18 mouse cellular contexts compared by ENCODE assay signal in the genomic region with DNA sequence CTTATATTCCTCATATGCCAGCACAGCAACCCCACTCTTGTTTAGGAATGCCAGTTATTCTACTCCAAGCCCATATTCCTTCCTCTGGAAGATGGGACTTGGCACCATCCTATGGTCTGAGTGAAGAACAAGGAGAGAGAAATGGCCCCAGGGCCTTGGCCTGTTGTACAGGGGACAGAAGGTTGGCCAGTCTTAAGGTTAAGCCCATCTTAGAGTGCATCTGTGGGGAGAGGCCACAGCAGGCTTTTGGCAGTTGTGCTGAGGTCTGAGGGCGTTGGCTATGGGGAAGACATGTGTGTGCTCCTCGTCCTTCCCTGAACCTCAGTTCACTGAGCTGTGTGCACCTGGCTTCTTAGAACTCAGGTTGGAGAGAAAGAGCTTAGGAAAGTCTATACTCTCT. TPM values are rescaled to one million over a fixed set of nuclear protein-coding genes. Genes with fewer than 3 reads are reported as not detected.
DNase-seq lines count a peak whose midpoint lies in the region; ATAC-seq and TF ChIP-seq lines count a peak whose summit lies in the region.
"Had no signal": no experiment of that assay in that cellular context is flagged by ENCODE, and none has a peak within 500 bp of the region (broad histone marks: within the 10 kb centered on the region; RNA-seq: fewer than 3 reads in every experiment).

No protein-coding gene starts in this region.

- DNase-seq in MEL (ENCODE audit: low read depth, low spot score), result peak; percentile 24
- DNase-seq in hindbrain, postnatal 0 days (ENCODE audit: low spot score), result no peak
- DNase-seq in midbrain, postnatal 0 days (ENCODE audit: low spot score), result no peak
- no peak for DNase-seq in lung, postnatal 36 days
- DNase-seq in layer of hippocampus, adult 18-20 months (ENCODE audit: low spot score in 2 of 2), result no peak
- no peak for DNase-seq in left cerebral cortex, postnatal 25 days (ENCODE audit: low spot score in 2 of 2)
- DNase-seq: adrenal gland, postnatal 10 days; cerebellum, adult 2 months; heart, adult 2 months; kidney, adult 11 months; kidney, postnatal 10 days; spleen, adult 18-20 months; thymus, adult 18-20 months had no signal

- intact Hi-C loops in left cerebral cortex, postnatal 25 days (cut with DNase I), result no loop called here

- no peak overlapping the region for H3K4me3 ChIP-seq in MEL (ENCODE audit: control insufficient read depth in 1 of 2, insufficient read depth in 1 of 2, low read depth in 2 of 2, low read length in 2 of 2)
- no peak overlapping the region for H3K4me3 ChIP-seq in forebrain, embryonic 12.5 days (replicated peaks)
- no peak overlapping the region for H3K4me3 ChIP-seq in hindbrain, postnatal 0 days (ENCODE audit: low read length)
- no peak overlapping the region for H3K4me3 ChIP-seq in midbrain, postnatal 0 days (ENCODE audit: low read depth, low read length)
- H3K4me3 ChIP-seq: heart, adult 2 months; heart, embryonic 15.5 days; left cerebral cortex, adult 2 months; limb, embryonic 12.5 days had no signal

- no peaks in the 10 kb centered on the region; the same call in 1 of the 2 replicates for H3K79me2 ChIP-seq in MEL (ENCODE audit: control insufficient read depth, insufficient read depth, low read length, poor library complexity)

- 89% methylated on average over 2 of the region's 2 CpGs for WGBS in forebrain, embryonic 12.5 days
- 56% methylated on average over 2 of the region's 2 CpGs for WGBS in hindbrain, postnatal 0 days
- 71% methylated on average over 2 of the region's 2 CpGs for WGBS in midbrain, postnatal 0 days

- ATAC-seq in forebrain, embryonic 12.5 days (ENCODE audit: low FRiP score), result no peak
- ATAC-seq in hindbrain, postnatal 0 days, result no peak
- no peak for ATAC-seq in midbrain, postnatal 0 days (ENCODE audit: low FRiP score)

- no peak overlapping the region for H3K27ac ChIP-seq in MEL (ENCODE audit: control insufficient read depth, low read depth, low read length)
- H3K27ac ChIP-seq in forebrain, embryonic 12.5 days, result peak overlapping the region; percentile 92
- 0 out of 2 replicates have a peak overlapping the region, but pooled peaks have one; percentile 85 for H3K27ac ChIP-seq in hindbrain, postnatal 0 days
- peak overlapping the region; percentile 76; the same call in 1 of the 2 replicates for H3K27ac ChIP-seq in midbrain, postnatal 0 days (ENCODE audit: low read depth, low read length)
- H3K27ac ChIP-seq: heart, adult 2 months; heart, embryonic 15.5 days; left cerebral cortex, adult 2 months; limb, embryonic 12.5 days; liver, embryonic 14.5 days had no signal

- H3K9me3 ChIP-seq in MEL (replicated peaks; ENCODE audit: insufficient read depth, low read length), result no peaks in the 10 kb centered on the region
- H3K9me3 ChIP-seq in forebrain, embryonic 12.5 days, result no peaks in the 10 kb centered on the region
- H3K9me3 ChIP-seq in hindbrain, postnatal 0 days (ENCODE audit: low read length), result no peaks in the 10 kb centered on the region
- H3K9me3 ChIP-seq in midbrain, postnatal 0 days (ENCODE audit: low read length), result no peaks in the 10 kb centered on the region
- H3K9me3 ChIP-seq: heart, embryonic 15.5 days; limb, embryonic 12.5 days had no signal

- H3K4me1 ChIP-seq in MEL (ENCODE audit: control insufficient read depth in 1 of 2, insufficient read depth in 2 of 2, low read length in 2 of 2), result peaks cover 4 to 22% of the 10 kb centered on the region in 2 experiments; a peak in 3 of 4 replicates
- peaks cover 45% of the 10 kb centered on the region for H3K4me1 ChIP-seq in forebrain, embryonic 12.5 days
- peaks cover 13% of the 10 kb centered on the region for H3K4me1 ChIP-seq in hindbrain, postnatal 0 days (ENCODE audit: insufficient read depth, low read length)
- peaks cover 13% of the 10 kb centered on the region for H3K4me1 ChIP-seq in midbrain, postnatal 0 days (ENCODE audit: insufficient read depth, low read length)

- no peak for TF ChIP-seq POLR2A in MEL (IDR thresholded peaks at IDR 0.05; ENCODE audit: control insufficient read depth in 1 of 2, insufficient read depth in 1 of 2, low read depth in 1 of 2, low read length in 2 of 2, poor library complexity in 1 of 2)

- no peak overlapping the region for H3K4me2 ChIP-seq in forebrain, embryonic 12.5 days
- no peak overlapping the region for H3K4me2 ChIP-seq in hindbrain, postnatal 0 days (ENCODE audit: low read depth, low read length)
- H3K4me2 ChIP-seq in midbrain, postnatal 0 days (ENCODE audit: low read depth, low read length, poor library complexity, severe bottlenecking), result no peak overlapping the region
- H3K4me2 ChIP-seq: heart, embryonic 15.5 days; limb, embryonic 12.5 days had no signal

- H3K27me3 ChIP-seq in MEL (ENCODE audit: control insufficient read depth in 1 of 2, insufficient read depth in 2 of 2, low read length in 2 of 2), result no peaks in the 10 kb centered on the region
- H3K27me3 ChIP-seq in forebrain, embryonic 12.5 days, result no peaks in the 10 kb centered on the region
- H3K27me3 ChIP-seq in hindbrain, postnatal 0 days (ENCODE audit: insufficient read depth, low read length), result no peaks in the 10 kb centered on the region
- no peaks in the 10 kb centered on the region for H3K27me3 ChIP-seq in midbrain, postnatal 0 days (ENCODE audit: insufficient read depth, low read length)
- H3K27me3 ChIP-seq: heart, embryonic 15.5 days; limb, embryonic 12.5 days had no signal

- peaks cover 0 to 16% of the 10 kb centered on the region in 2 experiments; a peak in 2 of 4 replicates for H3K36me3 ChIP-seq in MEL (ENCODE audit: control insufficient read depth in 1 of 2, insufficient read depth in 2 of 2, low read length in 2 of 2)
- no peaks in the 10 kb centered on the region for H3K36me3 ChIP-seq in forebrain, embryonic 12.5 days (replicated peaks)
- H3K36me3 ChIP-seq in hindbrain, postnatal 0 days (ENCODE audit: insufficient read depth, low read length), result no peaks in the 10 kb centered on the region
- H3K36me3 ChIP-seq in midbrain, postnatal 0 days (ENCODE audit: insufficient read depth, low read length), result no peaks in the 10 kb centered on the region
- H3K36me3 ChIP-seq: heart, embryonic 15.5 days; limb, embryonic 12.5 days had no signal

- TF ChIP-seq RAD21 in MEL (IDR thresholded peaks at IDR 0.05; ENCODE audit: low read depth, low read length), result no peak

- TF ChIP-seq EP300 in MEL (IDR thresholded peaks at IDR 0.05; ENCODE audit: low read depth in 1 of 2, low read length in 2 of 2), result no peak

- no peak for TF ChIP-seq CTCF in MEL (IDR thresholded peaks at IDR 0.05 in 2 of 3, conservative IDR thresholded peaks at IDR 0.05 in 1 of 3; ENCODE audit: control insufficient read depth in 1 of 3, insufficient read depth in 1 of 3, low read depth in 2 of 3, low read length in 3 of 3, poor library complexity in 1 of 3, severe bottlenecking in 1 of 3)
- TF ChIP-seq CTCF in hindbrain, postnatal 0 days (IDR thresholded peaks at IDR 0.05; ENCODE audit: low read depth), result no peak
- no peak for TF ChIP-seq CTCF in midbrain, postnatal 0 days (IDR thresholded peaks at IDR 0.05)

- no peak overlapping the region for H3K9ac ChIP-seq in MEL (ENCODE audit: control insufficient read depth, low read depth, low read length, poor library complexity, severe bottlenecking)
- no peak overlapping the region for H3K9ac ChIP-seq in forebrain, embryonic 12.5 days
- H3K9ac ChIP-seq in hindbrain, postnatal 0 days (replicated peaks; ENCODE audit: low read length), result no peak overlapping the region
- no peak overlapping the region for H3K9ac ChIP-seq in midbrain, postnatal 0 days (replicated peaks; ENCODE audit: low read length, poor library complexity, severe bottlenecking)
- H3K9ac ChIP-seq: heart, embryonic 15.5 days; limb, embryonic 12.5 days; liver, embryonic 14.5 days had no signal

TF ChIP-seq in MEL, 35 proteins besides CTCF, POLR2A, EP300 and RAD21 (continues in another document):
- TF ChIP-seq TCF12 (IDR thresholded peaks at IDR 0.05; ENCODE audit: low read depth, low read length) (no peak), TBP (IDR thresholded peaks at IDR 0.05; ENCODE audit: low read depth, low read length) (no peak)

RNA-seq across cellular contexts. Expression of gene Cpne2, which starts 19.9 kb away (rescaled TPM):
- total RNA-seq in MEL (2012; rRNA removed), result 15.7 and 19.1 TPM in 2 replicates
- polyA plus RNA-seq in MEL (2012; ENCODE audit: insufficient read depth in 1 of 2, insufficient read length in 2 of 2, low read depth in 1 of 2, low replicate concordance in 2 of 2, missing spikeins in 1 of 2), result 10 to 100 TPM in 1 of 2 experiments, not detected in 1; 29.7 TPM
- polyA plus RNA-seq in forebrain, embryonic 12.5 days (2016; fragmentation: Nextera tagmentation; extraction: Ambion mirVana), result 18.2 and 18.5 TPM in 2 replicates
- total RNA-seq in hindbrain, postnatal 0 days (2014; rRNA removed), result 45.5 and 57.8 TPM in 2 replicates
- 33.6 and 39.3 TPM in 2 replicates for polyA plus RNA-seq in hindbrain, postnatal 0 days (2015; fragmentation: Nextera tagmentation; extraction: Ambion mirVana)
- total RNA-seq in midbrain, postnatal 0 days (2014; rRNA removed), result 42.4 and 46.3 TPM in 2 replicates
- polyA plus RNA-seq in midbrain, postnatal 0 days (2015; fragmentation: Nextera tagmentation; extraction: Ambion mirVana), result 34.3 and 43.3 TPM in 2 replicates
- 10 to 100 TPM; 41.9 to 48.2 TPM for total RNA-seq in layer of hippocampus, adult 18-20 months (2021)
- 10 to 100 TPM; 23.3 to 24.6 TPM for total RNA-seq in left cerebral cortex, postnatal 25 days (2021)

RNA-seq across cellular contexts. Expression of gene Rspry1, which starts 49.0 kb away (rescaled TPM):
- 32.2 and 34.1 TPM in 2 replicates for total RNA-seq in MEL (2012; rRNA removed)
- polyA plus RNA-seq in MEL (2012; ENCODE audit: insufficient read depth in 1 of 2, insufficient read length in 2 of 2, low read depth in 1 of 2, low replicate concordance in 2 of 2, missing spikeins in 1 of 2), result 10 to 100 TPM in 1 of 2 experiments, not detected in 1; 24.5 TPM
- polyA plus RNA-seq in forebrain, embryonic 12.5 days (2016; fragmentation: Nextera tagmentation; extraction: Ambion mirVana), result 53.4 and 54.7 TPM in 2 replicates
- total RNA-seq in hindbrain, postnatal 0 days (2014; rRNA removed), result 29.6 and 36.1 TPM in 2 replicates
- polyA plus RNA-seq in hindbrain, postnatal 0 days (2015; fragmentation: Nextera tagmentation; extraction: Ambion mirVana), result 31.4 and 34.1 TPM in 2 replicates
- 42.7 and 53.2 TPM in 2 replicates for total RNA-seq in midbrain, postnatal 0 days (2014; rRNA removed)
- polyA plus RNA-seq in midbrain, postnatal 0 days (2015; fragmentation: Nextera tagmentation; extraction: Ambion mirVana), result 35.5 and 35.9 TPM in 2 replicates
- total RNA-seq in layer of hippocampus, adult 18-20 months (2021), result 10 to 100 TPM; 25.1 to 26.4 TPM
- total RNA-seq in left cerebral cortex, postnatal 25 days (2021), result 10 to 100 TPM; 26.6 to 30.3 TPM

RNA-seq across cellular contexts. Expression of gene Fam192a, which starts 49.1 kb away (rescaled TPM):
- 43.3 and 46.3 TPM in 2 replicates for total RNA-seq in MEL (2012; rRNA removed)
- 10 to 100 TPM in 1 of 2 experiments, not detected in 1; 88.1 TPM for polyA plus RNA-seq in MEL (2012; ENCODE audit: insufficient read depth in 1 of 2, insufficient read length in 2 of 2, low read depth in 1 of 2, low replicate concordance in 2 of 2, missing spikeins in 1 of 2)
- polyA plus RNA-seq in forebrain, embryonic 12.5 days (2016; fragmentation: Nextera tagmentation; extraction: Ambion mirVana), result 116 and 122 TPM in 2 replicates
- 24.4 and 32.7 TPM in 2 replicates for total RNA-seq in hindbrain, postnatal 0 days (2014; rRNA removed)
- 64.6 and 66.9 TPM in 2 replicates for polyA plus RNA-seq in hindbrain, postnatal 0 days (2015; fragmentation: Nextera tagmentation; extraction: Ambion mirVana)
- 29.2 and 36.3 TPM in 2 replicates for total RNA-seq in midbrain, postnatal 0 days (2014; rRNA removed)
- polyA plus RNA-seq in midbrain, postnatal 0 days (2015; fragmentation: Nextera tagmentation; extraction: Ambion mirVana), result 59.6 and 62.2 TPM in 2 replicates
- 10 to 100 TPM; 37.7 to 46.2 TPM for total RNA-seq in layer of hippocampus, adult 18-20 months (2021)
- 10 to 100 TPM; 37.2 to 44.9 TPM for total RNA-seq in left cerebral cortex, postnatal 25 days (2021)
